Mouse (Mus musculus) myocyte (in vitro differentiated cells): ENCODE results near the gene Echdc2.

ENCODE experiments used
- MAX ChIP-seq: IDR thresholded peaks from one replicate; pipeline ENCODE4 v1.6.1; 2011; ENCODE audit warnings: low read depth, mild to moderate bottlenecking, control low read depth
- MYOD1 ChIP-seq, 3 experiments: IDR thresholded peaks; one replicate each; pipeline ENCODE4 v1.6.1; 2011; ENCODE audit warnings: control low read depth in 2 of 3, low read depth in 2 of 3, mild to moderate bottlenecking in 2 of 3, moderate library complexity in 1 of 3; ENCODE audit not compliant: insufficient read length in 2 of 3, control insufficient read depth in 1 of 3
- MYOG ChIP-seq, 3 experiments: IDR thresholded peaks; one replicate each; pipeline ENCODE4 v1.6.1; 2011; ENCODE audit warnings: control low read depth in 2 of 3, low read depth in 2 of 3, mild to moderate bottlenecking in 2 of 3; ENCODE audit not compliant: insufficient read length in 2 of 3, control insufficient read depth in 1 of 3, insufficient read depth in 1 of 3
- POLR2A ChIP-seq: IDR thresholded peaks from one replicate; pipeline ENCODE4 v1.6.1; 2011; ENCODE audit warnings: low read depth, mild to moderate bottlenecking, control low read depth, moderate library complexity; ENCODE audit not compliant: insufficient read length
- POLR2AphosphoS2 ChIP-seq: IDR thresholded peaks from one replicate; pipeline ENCODE4 v1.6.1; 2011; ENCODE audit warnings: low read depth, control low read depth; ENCODE audit not compliant: insufficient read length
- TCF12 ChIP-seq: IDR thresholded peaks from one replicate; pipeline ENCODE4 v1.6.1; 2011; ENCODE audit warnings: mild to moderate bottlenecking, control low read depth; ENCODE audit not compliant: poor library complexity, insufficient read depth, severe bottlenecking
- TCF3 ChIP-seq: IDR thresholded peaks from one replicate; pipeline ENCODE4 v1.6.1; 2011; ENCODE audit warnings: low read depth, control low read depth; ENCODE audit not compliant: insufficient read length
- USF1 ChIP-seq: IDR thresholded peaks from one replicate; pipeline ENCODE4 v1.6.1; 2011; ENCODE audit warnings: low read depth, mild to moderate bottlenecking, control low read depth, moderate library complexity

- TF ChIP-seq MYOD1 (IDR thresholded peaks at IDR 0.05; ENCODE audit: control insufficient read depth in 1 of 3, insufficient read length in 2 of 3, low read depth in 2 of 3) (no peak), POLR2A (no peak), MAX (no peak), TCF3 (no peak), POLR2AphosphoS2 (no peak), MYOG (IDR thresholded peaks at IDR 0.05; ENCODE audit: control insufficient read depth in 1 of 3, insufficient read depth in 1 of 3, insufficient read length in 2 of 3, low read depth in 2 of 3) (no peak), TCF12 (no peak), USF1 (no peak)
These were observed 3.3 kb upstream of the Echdc2 start for GRCm38 (mm10) chr4:108161936-108162335.
